ENCODE assay signal across 22 mouse cellular contexts in the genomic region with DNA sequence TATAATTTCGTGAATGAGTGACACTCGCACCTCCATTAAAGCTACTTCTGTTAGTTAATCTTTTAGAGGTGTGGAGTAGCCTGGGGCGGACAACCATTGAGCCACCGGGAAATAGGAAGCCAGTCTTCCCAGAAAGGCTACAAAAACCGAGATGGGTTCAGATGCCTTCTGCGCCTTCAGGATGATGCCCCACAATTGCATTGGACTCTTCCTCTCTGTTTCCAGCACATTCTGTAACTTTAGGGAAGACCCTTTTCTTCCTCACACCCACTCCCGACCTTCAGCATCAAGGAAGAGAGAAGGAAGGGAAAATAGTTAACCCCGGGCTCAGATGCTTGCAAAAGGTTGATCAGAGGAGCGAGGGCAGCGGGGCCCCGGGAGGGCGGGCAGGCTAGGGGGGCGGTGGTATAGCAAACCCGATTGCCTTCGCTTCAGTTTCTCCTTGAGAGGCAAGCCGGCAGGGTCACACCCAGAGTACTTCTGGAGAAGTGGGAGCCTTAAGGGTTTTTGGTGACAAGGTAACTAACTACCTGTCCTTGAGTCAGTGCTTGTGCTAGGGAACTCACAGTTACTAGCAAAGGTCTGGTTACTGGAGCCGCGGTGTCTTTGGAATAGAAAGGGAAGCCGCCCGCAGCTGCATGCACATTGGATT. TPM values are rescaled to one million over a fixed set of nuclear protein-coding genes. Genes with fewer than 3 reads are reported as not detected.
DNase-seq lines count a peak whose midpoint lies in the region; ATAC-seq and TF ChIP-seq lines count a peak whose summit lies in the region.
"Had no signal": no experiment of that assay in that cellular context is flagged by ENCODE, and none has a peak within 500 bp of the region (broad histone marks: within the 10 kb centered on the region; RNA-seq: fewer than 3 reads in every experiment).

No protein-coding gene starts in this region.

- under 1% methylated on average over 19 of the region's 20 CpGs for WGBS in forebrain, embryonic 12.5 days
- WGBS in forebrain, postnatal 0 days, result 4% methylated on average over 20 of the region's 20 CpGs
- 1% methylated on average over 20 of the region's 20 CpGs for WGBS in midbrain, embryonic 11.5 days
- 2% methylated on average over 20 of the region's 20 CpGs for WGBS in midbrain, embryonic 13.5 days
- 4% methylated on average over 20 of the region's 20 CpGs for WGBS in embryonic facial prominence, embryonic 13.5 days
- 5% methylated on average over 20 of the region's 20 CpGs for WGBS in limb, embryonic 13.5 days

- H3K27ac ChIP-seq in forebrain, embryonic 12.5 days, result no peak overlapping the region
- H3K27ac ChIP-seq in forebrain, postnatal 0 days (ENCODE audit: low read depth, low read length), result no peak overlapping the region
- no peak overlapping the region for H3K27ac ChIP-seq in midbrain, embryonic 11.5 days (ENCODE audit: low read depth, low read length)
- no peak overlapping the region for H3K27ac ChIP-seq in midbrain, embryonic 13.5 days
- H3K27ac ChIP-seq in embryonic facial prominence, embryonic 13.5 days, result peak overlapping the region; percentile 100
- no peak overlapping the region for H3K27ac ChIP-seq in limb, embryonic 13.5 days
- H3K27ac ChIP-seq: gastrocnemius, adult 2 months; hindbrain, embryonic 14.5 days; kidney, embryonic 15.5 days; midbrain, embryonic 12.5 days; stomach, embryonic 15.5 days had no signal

- ATAC-seq in forebrain, embryonic 12.5 days (ENCODE audit: low FRiP score), result no peak
- no peak for ATAC-seq in forebrain, postnatal 0 days
- no peak for ATAC-seq in midbrain, embryonic 11.5 days (ENCODE audit: low FRiP score)
- no peak for ATAC-seq in midbrain, embryonic 13.5 days
- ATAC-seq in embryonic facial prominence, embryonic 13.5 days (ENCODE audit: insufficient number of reproducible peaks, insufficient read depth, low FRiP score, low TSS enrichment, low read depth), result no peak
- ATAC-seq in limb, embryonic 13.5 days (ENCODE audit: low FRiP score, low read depth), result no peak
- ATAC-seq: intestine, embryonic 16.5 days; liver, postnatal 0 days had no signal

- TF ChIP-seq CTCF in forebrain, postnatal 0 days (IDR thresholded peaks at IDR 0.05; ENCODE audit: low read depth), result no peak

- no peaks in the 10 kb centered on the region for H3K9me3 ChIP-seq in forebrain, embryonic 12.5 days
- H3K9me3 ChIP-seq in forebrain, postnatal 0 days (ENCODE audit: low read length), result no peaks in the 10 kb centered on the region
- no peaks in the 10 kb centered on the region for H3K9me3 ChIP-seq in midbrain, embryonic 11.5 days (ENCODE audit: control insufficient read depth, low read length)
- H3K9me3 ChIP-seq in midbrain, embryonic 13.5 days, result no peaks in the 10 kb centered on the region
- H3K9me3 ChIP-seq in embryonic facial prominence, embryonic 13.5 days, result no peaks in the 10 kb centered on the region
- no peaks in the 10 kb centered on the region for H3K9me3 ChIP-seq in limb, embryonic 13.5 days
- H3K9me3 ChIP-seq: kidney, embryonic 15.5 days; midbrain, embryonic 12.5 days; stomach, embryonic 15.5 days had no signal

- no peak for DNase-seq in forebrain, postnatal 0 days
- DNase-seq in midbrain, embryonic 11.5 days (ENCODE audit: low spot score, missing footprints), result peak; percentile 94
- no peak for DNase-seq in testis, postnatal 10 days (ENCODE audit: low spot score)
- no peak for DNase-seq in right cerebral cortex, adult 18-20 months
- DNase-seq: adrenal gland, postnatal 25 days; cerebellum, adult 8-10 months; gastrocnemius, adult 2 months; kidney, postnatal 36 days; liver, postnatal 0 days; lung, postnatal 10 days; thymus, adult 18-20 months; thymus, postnatal 36 days had no signal

- H3K36me3 ChIP-seq in forebrain, embryonic 12.5 days (replicated peaks), result no peaks in the 10 kb centered on the region
- H3K36me3 ChIP-seq in forebrain, postnatal 0 days (ENCODE audit: insufficient read depth), result no peaks in the 10 kb centered on the region
- no peaks in the 10 kb centered on the region for H3K36me3 ChIP-seq in midbrain, embryonic 11.5 days (ENCODE audit: control insufficient read depth, insufficient read depth, low read length)
- no peaks in the 10 kb centered on the region for H3K36me3 ChIP-seq in midbrain, embryonic 13.5 days
- H3K36me3 ChIP-seq in embryonic facial prominence, embryonic 13.5 days, result peaks cover 38% of the 10 kb centered on the region
- H3K36me3 ChIP-seq in limb, embryonic 13.5 days, result no peaks in the 10 kb centered on the region
- H3K36me3 ChIP-seq: kidney, embryonic 15.5 days; midbrain, embryonic 12.5 days; stomach, embryonic 15.5 days had no signal

- no peak overlapping the region for H3K9ac ChIP-seq in forebrain, embryonic 12.5 days
- H3K9ac ChIP-seq in forebrain, postnatal 0 days, result no peak overlapping the region
- H3K9ac ChIP-seq in midbrain, embryonic 11.5 days (ENCODE audit: low read length), result no peak overlapping the region
- H3K9ac ChIP-seq in midbrain, embryonic 13.5 days (replicated peaks), result no peak overlapping the region
- peak overlapping the region; percentile 100 for H3K9ac ChIP-seq in embryonic facial prominence, embryonic 13.5 days
- no peak overlapping the region for H3K9ac ChIP-seq in limb, embryonic 13.5 days
- H3K9ac ChIP-seq: hindbrain, embryonic 14.5 days; kidney, embryonic 15.5 days; liver, postnatal 0 days; midbrain, embryonic 12.5 days; stomach, embryonic 15.5 days had no signal

- peak overlapping the region; percentile 19; the same call in 1 of the 2 replicates for H3K4me2 ChIP-seq in forebrain, embryonic 12.5 days
- H3K4me2 ChIP-seq in forebrain, postnatal 0 days (ENCODE audit: low read depth), result no peak overlapping the region
- no peak overlapping the region for H3K4me2 ChIP-seq in midbrain, embryonic 11.5 days
- no peak overlapping the region for H3K4me2 ChIP-seq in midbrain, embryonic 13.5 days (replicated peaks)
- H3K4me2 ChIP-seq in embryonic facial prominence, embryonic 13.5 days, result peak overlapping the region; percentile 77
- peak overlapping the region; percentile 60 for H3K4me2 ChIP-seq in limb, embryonic 13.5 days (replicated peaks)
- H3K4me2 ChIP-seq: hindbrain, embryonic 14.5 days had no signal

- H3K4me1 ChIP-seq in forebrain, embryonic 12.5 days, result peaks cover 11% of the 10 kb centered on the region
- H3K4me1 ChIP-seq in forebrain, postnatal 0 days (ENCODE audit: insufficient read depth), result no peaks in the 10 kb centered on the region
- H3K4me1 ChIP-seq in midbrain, embryonic 11.5 days (ENCODE audit: control insufficient read depth, insufficient read depth, low read length), result peaks cover 7% of the 10 kb centered on the region
- H3K4me1 ChIP-seq in midbrain, embryonic 13.5 days (replicated peaks), result peaks cover 14% of the 10 kb centered on the region
- peaks cover 63% of the 10 kb centered on the region for H3K4me1 ChIP-seq in embryonic facial prominence, embryonic 13.5 days
- H3K4me1 ChIP-seq in limb, embryonic 13.5 days, result peaks cover 33% of the 10 kb centered on the region

- peaks cover 98% of the 10 kb centered on the region for H3K27me3 ChIP-seq in forebrain, embryonic 12.5 days
- peaks cover 48% of the 10 kb centered on the region for H3K27me3 ChIP-seq in forebrain, postnatal 0 days (ENCODE audit: insufficient read depth, low read length)
- H3K27me3 ChIP-seq in midbrain, embryonic 11.5 days (ENCODE audit: control insufficient read depth, insufficient read depth, low read length), result peaks cover 81% of the 10 kb centered on the region
- peaks cover 100% of the 10 kb centered on the region for H3K27me3 ChIP-seq in midbrain, embryonic 13.5 days
- peaks cover 40% of the 10 kb centered on the region for H3K27me3 ChIP-seq in embryonic facial prominence, embryonic 13.5 days
- peaks cover 96% of the 10 kb centered on the region for H3K27me3 ChIP-seq in limb, embryonic 13.5 days

- H3K4me3 ChIP-seq in forebrain, embryonic 12.5 days (replicated peaks), result peak overlapping the region; percentile 13
- H3K4me3 ChIP-seq in forebrain, postnatal 0 days (ENCODE audit: low read depth, low read length), result no peak overlapping the region
- H3K4me3 ChIP-seq in midbrain, embryonic 11.5 days (ENCODE audit: low read depth, low read length), result no peak overlapping the region
- H3K4me3 ChIP-seq in midbrain, embryonic 13.5 days (replicated peaks), result no peak overlapping the region
- peak overlapping the region; percentile 94 for H3K4me3 ChIP-seq in embryonic facial prominence, embryonic 13.5 days
- H3K4me3 ChIP-seq in limb, embryonic 13.5 days, result peak overlapping the region; percentile 8; the same call in 1 of the 2 replicates
- H3K4me3 ChIP-seq: myocyte had no signal

RNA-seq across cellular contexts. Expression of a gene that starts 5.9 kb away (rescaled TPM):
- 5.2 and 5.9 TPM in 2 replicates for polyA plus RNA-seq in forebrain, embryonic 12.5 days (2016; fragmentation: Nextera tagmentation; extraction: Ambion mirVana)
- 2.6 and 4.2 TPM in 2 replicates for total RNA-seq in forebrain, postnatal 0 days (2014; rRNA removed)
- polyA plus RNA-seq in forebrain, postnatal 0 days (2015; fragmentation: Nextera tagmentation; extraction: Ambion mirVana), result 0.58 and 0.72 TPM in 2 replicates
- 3.9 and 4.4 TPM in 2 replicates for polyA plus RNA-seq in midbrain, embryonic 11.5 days (2014; fragmentation: Nextera tagmentation; extraction: Ambion mirVana)
- polyA plus RNA-seq in midbrain, embryonic 13.5 days (2015; fragmentation: Nextera tagmentation; extraction: Ambion mirVana), result 0.63 and 0.74 TPM in 2 replicates
- polyA plus RNA-seq in embryonic facial prominence, embryonic 13.5 days (2015; fragmentation: Nextera tagmentation; extraction: Ambion mirVana), result 29.3 and 34.1 TPM in 2 replicates
- polyA plus RNA-seq in limb, embryonic 13.5 days (2015; fragmentation: Nextera tagmentation; extraction: Ambion mirVana), result 2.5 and 2.6 TPM in 2 replicates
- polyA plus RNA-seq: liver, postnatal 0 days; myocyte had no signal

Comparison
In these comparisons a context has a peak if more than half of its experiments do, and no peak if none do; other contexts are left out.
1. H3K4me2 ChIP-seq: peak in forebrain, embryonic 12.5 days (single experiment), embryonic facial prominence, embryonic 13.5 days (single experiment) and limb, embryonic 13.5 days (single experiment); none in forebrain, postnatal 0 days (single experiment), midbrain, embryonic 11.5 days (single experiment) and midbrain, embryonic 13.5 days (single experiment).
2. H3K4me3 ChIP-seq: peak in forebrain, embryonic 12.5 days (single experiment), embryonic facial prominence, embryonic 13.5 days (single experiment) and limb, embryonic 13.5 days (single experiment); none in forebrain, postnatal 0 days (single experiment), midbrain, embryonic 11.5 days (single experiment) and midbrain, embryonic 13.5 days (single experiment).